Mouse (Mus musculus): ENCODE data around the gene Hnrnpr.

The Hnrnpr gene

GRCm38 (mm10) chr4:136310229-136311041, at the start of gene Hnrnpr:
Gene Hnrnpr (plus strand): TSS chr4:136310942.
- DNase-seq (ENCODE audit: extremely low spot score, low spot score) = peak; percentile 100

- no peak for DNase-seq (ENCODE audit: extremely low spot score, low spot score)
Observed at GRCm38 (mm10) chr4:136261912-136262311, 48.8 kb upstream of the Hnrnpr start.

- no peak for DNase-seq (ENCODE audit: extremely low spot score, low spot score)
Observed at GRCm38 (mm10) chr4:136263555-136263954, 47.2 kb upstream of the Hnrnpr start.

GRCm38 (mm10) chr4:136266716-136267343, 43.9 kb upstream of the Hnrnpr start:
- no peak for DNase-seq (ENCODE audit: extremely low spot score, low spot score)

- no peak for DNase-seq (ENCODE audit: extremely low spot score, low spot score)
Observed at GRCm38 (mm10) chr4:136268912-136269311, 41.8 kb upstream of the Hnrnpr start.

- no peak for DNase-seq (ENCODE audit: extremely low spot score, low spot score)
Observed at GRCm38 (mm10) chr4:136270648-136271047, 40.1 kb upstream of the Hnrnpr start.

GRCm38 (mm10) chr4:136281097-136281496, 29.6 kb upstream of the Hnrnpr start:
- DNase-seq (ENCODE audit: extremely low spot score, low spot score) = no peak

- DNase-seq (ENCODE audit: extremely low spot score, low spot score) = no peak
Observed at GRCm38 (mm10) chr4:136281611-136282010, 29.1 kb upstream of the Hnrnpr start.

GRCm38 (mm10) chr4:136282621-136283480, 27.9 kb upstream of the Hnrnpr start:
- peak; percentile 33 for DNase-seq (ENCODE audit: extremely low spot score, low spot score)

- no peak for DNase-seq (ENCODE audit: extremely low spot score, low spot score)
Observed at GRCm38 (mm10) chr4:136283783-136284182, 27.0 kb upstream of the Hnrnpr start.

- DNase-seq (ENCODE audit: extremely low spot score, low spot score) = no peak
Observed at GRCm38 (mm10) chr4:136284455-136284854, 26.3 kb upstream of the Hnrnpr start, which contains the start of gene Zfp46. Gene Zfp46 (plus strand): TSS chr4:136284683.

- peak; percentile 22 for DNase-seq (ENCODE audit: extremely low spot score, low spot score)
Observed at GRCm38 (mm10) chr4:136284891-136285290, 25.9 kb upstream of the Hnrnpr start.

GRCm38 (mm10) chr4:136285348-136285810, 25.4 kb upstream of the Hnrnpr start:
- peak; percentile 89 for DNase-seq (ENCODE audit: extremely low spot score, low spot score)

GRCm38 (mm10) chr4:136285811-136286371, 24.9 kb upstream of the Hnrnpr start:
- peak; percentile 90 for DNase-seq (ENCODE audit: extremely low spot score, low spot score)

GRCm38 (mm10) chr4:136289918-136290780, 20.6 kb upstream of the Hnrnpr start:
- DNase-seq (ENCODE audit: extremely low spot score, low spot score) = peak; percentile 36

GRCm38 (mm10) chr4:136290781-136291595, 19.8 kb upstream of the Hnrnpr start:
- peak; percentile 34 for DNase-seq (ENCODE audit: extremely low spot score, low spot score)

GRCm38 (mm10) chr4:136291692-136292091, 19.1 kb upstream of the Hnrnpr start:
- DNase-seq (ENCODE audit: extremely low spot score, low spot score) = no peak

GRCm38 (mm10) chr4:136295941-136296340, 14.8 kb upstream of the Hnrnpr start:
- no peak for DNase-seq (ENCODE audit: extremely low spot score, low spot score)

- no peak for DNase-seq (ENCODE audit: extremely low spot score, low spot score)
Observed at GRCm38 (mm10) chr4:136302462-136302861, 8.3 kb upstream of the Hnrnpr start.
